Mouse (Mus musculus) heart, embryonic 16.5 days (tissue): ENCODE measurements around the gene Gli1. TPM values are rescaled to one million over a fixed set of nuclear protein-coding genes. Genes with fewer than 3 reads are reported as not detected.
A peak's percentile ranks its signal among the peaks of the same experiment; 100 is the strongest.

Experiments used
- ATAC-seq: fragments of 200-750 bp; cut with Nextera tagmentation; replicated peaks from 2 replicates; pipeline ENCODE4 v1.8.0; 2017; ENCODE audit warnings: moderate number of reproducible peaks; ENCODE audit not compliant: insufficient read depth, low FRiP score; ENCODE audit errors: extremely low read depth
- H3K27ac ChIP-seq: fragments of 300-500 bp; sonication (generic); 2 replicates; pipeline ENCODE4 v1.5.1; 2014; ENCODE audit warnings: mild to moderate bottlenecking, low read length, control low read depth, moderate library complexity
- H3K27me3 ChIP-seq: fragments of 300-500 bp; sonication (generic); 2 replicates; pipeline ENCODE4 v1.6.1; 2014; ENCODE audit warnings: low read length, mixed read lengths; ENCODE audit not compliant: control insufficient read depth, insufficient read depth
- H3K36me3 ChIP-seq: fragments of 300-500 bp; sonication (generic); 2 replicates; pipeline ENCODE4 v1.6.1; 2014; ENCODE audit not compliant: control insufficient read depth, insufficient read depth
- H3K4me1 ChIP-seq: fragments of 300-500 bp; sonication (generic); 2 replicates; pipeline ENCODE4 v1.6.1; 2014; ENCODE audit warnings: low read length, mixed read lengths; ENCODE audit not compliant: control insufficient read depth, insufficient read depth
- H3K4me2 ChIP-seq: fragments of 300-500 bp; sonication (generic); 2 replicates; pipeline ENCODE4 v1.6.1; 2014; ENCODE audit warnings: low read depth, mild to moderate bottlenecking, control low read depth, low read length
- H3K4me3 ChIP-seq: fragments of 300-500 bp; sonication (generic); 2 replicates; pipeline ENCODE4 v1.5.1; 2014; ENCODE audit warnings: mild to moderate bottlenecking, control low read depth, low read length
- H3K9ac ChIP-seq: fragments of 300-500 bp; sonication (generic); 2 replicates; pipeline ENCODE4 v1.6.1; 2014; ENCODE audit warnings: low read length, control low read depth
- H3K9me3 ChIP-seq: fragments of 300-500 bp; sonication (generic); replicated peaks from 2 replicates; pipeline ENCODE4 v1.6.1; 2016; ENCODE audit warnings: low read length; ENCODE audit not compliant: control insufficient read depth
- WGBS: fragments of 180-500 bp; shearing (Covaris S2); extraction: QIAGEN DNeasy Blood & Tissue Kit; methylation state at CpG from one replicate; pipeline ENCODE4 v1.1.7; 2014; 5-methylcytosine and 5-hydroxymethylcytosine counted together
- polyA plus RNA-seq: library from polyadenylated mRNA; unstranded; fragments of >200 nt; fragmentation: Nextera tagmentation; extraction: Ambion mirVana; gene quantifications from 2 replicates; pipeline ENCODE4 v1.2.1, GENCODE M21; 2015

Gli1 gene
- polyA plus RNA-seq: 0.91 and 1.4 TPM in 2 replicates

GRCm38 (mm10) chr10:127341891-127342639, at the start of gene Gli1:
Gli1 (minus strand) TSS chr10:127341974.
- H3K9me3 ChIP-seq: no peaks in the 10 kb centered on the region
- H3K4me1 ChIP-seq: peaks cover 26% of the 10 kb centered on the region
- peak within 1 kb of the TSS; percentile 31; the same call in 1 of the 2 replicates for H3K9ac ChIP-seq
- H3K4me3 ChIP-seq: peak within 1 kb of the TSS; percentile 59
- WGBS: 1% methylated on average over 29 of the region's 29 CpGs
- no peaks in the 10 kb centered on the region for H3K36me3 ChIP-seq
- H3K27ac ChIP-seq: no peak within 1 kb of the TSS
- 0 out of 2 replicates have a peak, but pooled peaks have one; percentile 30 for ATAC-seq
- H3K27me3 ChIP-seq: peaks cover 20% of the 10 kb centered on the region
- H3K4me2 ChIP-seq: peak within 1 kb of the TSS; percentile 98

- no peak for ATAC-seq
- H3K4me2 ChIP-seq: peak overlapping the region; percentile 68
- H3K36me3 ChIP-seq: no peaks in the 10 kb centered on the region
- H3K9ac ChIP-seq: peak overlapping the region; percentile 94
- H3K9me3 ChIP-seq: no peaks in the 10 kb centered on the region
- WGBS: 52% methylated on average over 2 of the region's 2 CpGs
- peak overlapping the region; percentile 79 for H3K4me3 ChIP-seq
- peaks cover 7% of the 10 kb centered on the region for H3K4me1 ChIP-seq
- H3K27me3 ChIP-seq: no peaks in the 10 kb centered on the region
- H3K27ac ChIP-seq: peak overlapping the region; percentile 97
Measured at GRCm38 (mm10) chr10:127381743-127382134, 40.0 kb upstream of the Gli1 start.

- H3K4me2 ChIP-seq: peak overlapping the region; percentile 68
- peak overlapping the region; percentile 94 for H3K9ac ChIP-seq
- no peaks in the 10 kb centered on the region for H3K9me3 ChIP-seq
- no peaks in the 10 kb centered on the region for H3K36me3 ChIP-seq
- peaks cover 7% of the 10 kb centered on the region for H3K4me1 ChIP-seq
- H3K27ac ChIP-seq: peak overlapping the region; percentile 97
- no peaks in the 10 kb centered on the region for H3K27me3 ChIP-seq
- H3K4me3 ChIP-seq: peak overlapping the region; percentile 79
- 1% methylated on average over 39 of the region's 79 CpGs for WGBS
- ATAC-seq: peak; percentile 90
Measured at GRCm38 (mm10) chr10:127380767-127381742, 39.3 kb upstream of the Gli1 start.

GRCm38 (mm10) chr10:127380251-127380691, 38.5 kb upstream of the Gli1 start, which contains the start of gene R3hdm2:
R3hdm2 (plus strand) TSS chr10:127380327.
- peak; percentile 95 for ATAC-seq
- H3K4me1 ChIP-seq: peaks cover 7% of the 10 kb centered on the region
- peak within 1 kb of the TSS; percentile 86 for H3K4me2 ChIP-seq
- peak within 1 kb of the TSS; percentile 94 for H3K9ac ChIP-seq
- no peaks in the 10 kb centered on the region for H3K27me3 ChIP-seq
- under 1% methylated on average over 53 of the region's 53 CpGs for WGBS
- H3K36me3 ChIP-seq: no peaks in the 10 kb centered on the region
- peak within 1 kb of the TSS; percentile 97 for H3K27ac ChIP-seq
- no peaks in the 10 kb centered on the region for H3K9me3 ChIP-seq
- peak within 1 kb of the TSS; percentile 79 for H3K4me3 ChIP-seq

- no peak for ATAC-seq
- Histone ChIP-seq H3K4me3 (peak overlapping the region; percentile 79), H3K27ac (no peak overlapping the region), H3K4me2 (peak overlapping the region; percentile 86), H3K9me3 (no peaks in the 10 kb centered on the region), H3K4me1 (peaks cover 7% of the 10 kb centered on the region), H3K27me3 (no peaks in the 10 kb centered on the region), H3K9ac (peak overlapping the region; percentile 94), H3K36me3 (no peaks in the 10 kb centered on the region)
- 85% methylated on average over 8 of the region's 8 CpGs for WGBS
Measured at GRCm38 (mm10) chr10:127379654-127380053, 37.9 kb upstream of the Gli1 start.

- Histone ChIP-seq H3K27ac (no peak overlapping the region), H3K9ac (no peak overlapping the region), H3K4me1 (peaks cover 7% of the 10 kb centered on the region), H3K36me3 (no peaks in the 10 kb centered on the region), H3K9me3 (peaks cover 3% of the 10 kb centered on the region; the same call in 1 of the 2 replicates), H3K4me3 (no peak overlapping the region), H3K4me2 (no peak overlapping the region), H3K27me3 (no peaks in the 10 kb centered on the region)
- ATAC-seq: no peak
- WGBS: 62% methylated on average over 3 of the region's 3 CpGs
Measured at GRCm38 (mm10) chr10:127377700-127378099, 35.9 kb upstream of the Gli1 start.

GRCm38 (mm10) chr10:127371023-127371422, 29.2 kb upstream of the Gli1 start:
- H3K27me3 ChIP-seq: no peaks in the 10 kb centered on the region
- H3K9me3 ChIP-seq: peaks cover 4% of the 10 kb centered on the region; the same call in 1 of the 2 replicates
- H3K4me2 ChIP-seq: no peak overlapping the region
- H3K4me1 ChIP-seq: no peaks in the 10 kb centered on the region
- ATAC-seq: no peak
- 63% methylated on average over 2 of the region's 2 CpGs for WGBS
- H3K27ac ChIP-seq: no peak overlapping the region
- H3K4me3 ChIP-seq: no peak overlapping the region
- H3K36me3 ChIP-seq: no peaks in the 10 kb centered on the region
- no peak overlapping the region for H3K9ac ChIP-seq

GRCm38 (mm10) chr10:127369834-127370820, 28.4 kb upstream of the Gli1 start, which contains the start of gene Inhbc:
Inhbc (minus strand) TSS chr10:127370431.
- no peaks in the 10 kb centered on the region for H3K4me1 ChIP-seq
- no peak for ATAC-seq
- 68% methylated on average over 22 of the region's 22 CpGs for WGBS

More at GRCm38 (mm10) chr10:127369834-127370820, 28.4 kb upstream of the Gli1 start, which contains the start of gene Inhbc:
- H3K9ac ChIP-seq: no peak within 1 kb of the TSS
- H3K9me3 ChIP-seq: peaks cover 4% of the 10 kb centered on the region; the same call in 1 of the 2 replicates
- H3K36me3 ChIP-seq: no peaks in the 10 kb centered on the region
- no peak within 1 kb of the TSS for H3K27ac ChIP-seq
- H3K4me3 ChIP-seq: no peak within 1 kb of the TSS
- H3K4me2 ChIP-seq: no peak within 1 kb of the TSS
- no peaks in the 10 kb centered on the region for H3K27me3 ChIP-seq
